Mouse (Mus musculus) small intestine, adult 2 months (tissue): Measurements from ENCODE around the gene Gm45140.

Experiments used
- CTCF ChIP-seq: fragments of 200-500 bp; IDR thresholded peaks from 2 replicates; pipeline ENCODE4 v1.5.1; 2012; ENCODE audit warnings: low read depth, mild to moderate bottlenecking, control low read depth, inconsistent platforms, low read length, moderate library complexity, mixed read lengths; ENCODE audit not compliant: insufficient replicate concordance, insufficient read length; ENCODE audit errors: extremely low read depth
- POLR2A ChIP-seq: fragments of 200-500 bp; IDR thresholded peaks from 2 replicates; pipeline ENCODE4 v1.6.1; 2012; ENCODE audit warnings: low read depth, mild to moderate bottlenecking, control low read depth, inconsistent platforms, low read length, moderate library complexity

- TF ChIP-seq CTCF (no peak), POLR2A (no peak)
Measured at GRCm38 (mm10) chr6:87799576-87799975, 36.0 kb downstream of the Gm45140 start.
